Mouse (Mus musculus): Measurements from ENCODE around the gene Arfgef2. TPM values are rescaled to one million over a fixed set of nuclear protein-coding genes. Genes with fewer than 3 reads are reported as not detected.

Arfgef2 gene
- polyA plus RNA-seq, 1 experiment from 2014 or later = 3.8 TPM

GRCm38 (mm10) chr2:166826491-166827224 is 21.3 kb downstream of the Arfgef2 start:
- WGBS = 92% methylated on average over 8 of the region's 8 CpGs
- no peaks in the 10 kb centered on the region for H3K27me3 ChIP-seq (ENCODE audit: control insufficient read depth, insufficient read depth, low read length)
- no peak for ATAC-seq (ENCODE audit: low FRiP score)

GRCm38 (mm10) chr2:166828306-166828705 is 22.9 kb downstream of the Arfgef2 start:
- H3K27ac ChIP-seq (ENCODE audit: low read depth, low read length) = no peak overlapping the region
- H3K36me3 ChIP-seq (ENCODE audit: control insufficient read depth, insufficient read depth, low read length) = no peaks in the 10 kb centered on the region
- no peak overlapping the region for H3K4me3 ChIP-seq (ENCODE audit: low read depth, low read length)
- no peak overlapping the region for H3K4me2 ChIP-seq (replicated peaks; ENCODE audit: low read depth, low read length)
- H3K9ac ChIP-seq (ENCODE audit: low read depth, low read length) = no peak overlapping the region
- WGBS = 92% methylated on average over 12 of the region's 12 CpGs
- H3K27me3 ChIP-seq (ENCODE audit: control insufficient read depth, insufficient read depth, low read length) = no peaks in the 10 kb centered on the region
- H3K9me3 ChIP-seq (ENCODE audit: control insufficient read depth, low read length) = no peaks in the 10 kb centered on the region
- no peak for DNase-seq (ENCODE audit: low spot score)
- no peaks in the 10 kb centered on the region for H3K4me1 ChIP-seq (replicated peaks; ENCODE audit: control insufficient read depth, insufficient read depth, low read length)
- ATAC-seq (ENCODE audit: low FRiP score) = no peak

More at GRCm38 (mm10) chr2:166826491-166827224, 21.3 kb downstream of the Arfgef2 start:
- Histone ChIP-seq H3K36me3 (ENCODE audit: control insufficient read depth, insufficient read depth, low read length) (no peaks in the 10 kb centered on the region), H3K27ac (ENCODE audit: low read depth, low read length) (no peak overlapping the region), H3K4me3 (ENCODE audit: low read depth, low read length) (no peak overlapping the region), H3K9me3 (ENCODE audit: control insufficient read depth, low read length) (no peaks in the 10 kb centered on the region), H3K4me2 (replicated peaks; ENCODE audit: low read depth, low read length) (no peak overlapping the region), H3K9ac (ENCODE audit: low read depth, low read length) (no peak overlapping the region), H3K4me1 (replicated peaks; ENCODE audit: control insufficient read depth, insufficient read depth, low read length) (no peaks in the 10 kb centered on the region)
- no peak for DNase-seq (ENCODE audit: low spot score)

GRCm38 (mm10) chr2:166830350-166830749 is 25.0 kb downstream of the Arfgef2 start:
- Histone ChIP-seq H3K27me3 (ENCODE audit: control insufficient read depth, insufficient read depth, low read length) (no peaks in the 10 kb centered on the region), H3K9me3 (ENCODE audit: control insufficient read depth, low read length) (no peaks in the 10 kb centered on the region), H3K9ac (ENCODE audit: low read depth, low read length) (no peak overlapping the region), H3K4me3 (ENCODE audit: low read depth, low read length) (no peak overlapping the region), H3K27ac (ENCODE audit: low read depth, low read length) (no peak overlapping the region), H3K4me1 (replicated peaks; ENCODE audit: control insufficient read depth, insufficient read depth, low read length) (no peaks in the 10 kb centered on the region), H3K4me2 (replicated peaks; ENCODE audit: low read depth, low read length) (no peak overlapping the region), H3K36me3 (ENCODE audit: control insufficient read depth, insufficient read depth, low read length) (no peaks in the 10 kb centered on the region)
- WGBS = 93% methylated on average over 5 of the region's 5 CpGs
- DNase-seq (ENCODE audit: low spot score) (no peak), ATAC-seq (ENCODE audit: low FRiP score) (no peak)

DNA sequence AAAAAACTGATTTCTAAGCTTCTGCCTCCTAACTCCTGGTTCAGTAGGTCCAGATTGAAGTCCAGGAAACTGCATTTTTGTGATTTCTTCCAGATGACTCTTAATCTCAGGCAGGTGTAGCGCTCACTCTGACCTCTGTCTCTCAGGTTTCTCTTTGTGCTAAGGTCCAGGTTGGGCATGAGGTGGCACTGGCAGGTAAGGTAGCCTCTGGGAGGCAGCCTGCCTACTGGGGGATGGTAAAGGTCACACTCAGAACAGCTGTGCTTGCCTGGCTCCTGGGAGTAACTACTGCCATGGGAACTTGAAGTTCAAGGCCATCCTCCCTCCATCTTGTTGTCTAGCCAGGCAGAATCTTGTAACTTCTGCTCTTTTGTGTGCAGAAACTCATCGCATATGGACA is 28.7 kb downstream of the Arfgef2 start:
- H3K36me3 ChIP-seq (ENCODE audit: control insufficient read depth, insufficient read depth, low read length) = no peaks in the 10 kb centered on the region
- DNase-seq (ENCODE audit: low spot score) = no peak
- 95% methylated on average over 2 of the region's 2 CpGs for WGBS
- ATAC-seq (ENCODE audit: low FRiP score) = no peak
- no peak overlapping the region for H3K27ac ChIP-seq (ENCODE audit: low read depth, low read length)
- no peaks in the 10 kb centered on the region for H3K9me3 ChIP-seq (ENCODE audit: control insufficient read depth, low read length)
- H3K4me1 ChIP-seq (replicated peaks; ENCODE audit: control insufficient read depth, insufficient read depth, low read length) = no peaks in the 10 kb centered on the region
- H3K4me2 ChIP-seq (replicated peaks; ENCODE audit: low read depth, low read length) = no peak overlapping the region
- no peak overlapping the region for H3K4me3 ChIP-seq (ENCODE audit: low read depth, low read length)
- H3K27me3 ChIP-seq (ENCODE audit: control insufficient read depth, insufficient read depth, low read length) = no peaks in the 10 kb centered on the region
- H3K9ac ChIP-seq (ENCODE audit: low read depth, low read length) = no peak overlapping the region

- Histone ChIP-seq H3K27me3 (ENCODE audit: control insufficient read depth, insufficient read depth, low read length) (no peaks in the 10 kb centered on the region), H3K4me3 (ENCODE audit: low read depth, low read length) (no peak overlapping the region), H3K27ac (ENCODE audit: low read depth, low read length) (no peak overlapping the region), H3K36me3 (ENCODE audit: control insufficient read depth, insufficient read depth, low read length) (no peaks in the 10 kb centered on the region), H3K9ac (ENCODE audit: low read depth, low read length) (no peak overlapping the region), H3K9me3 (ENCODE audit: control insufficient read depth, low read length) (no peaks in the 10 kb centered on the region), H3K4me2 (replicated peaks; ENCODE audit: low read depth, low read length) (no peak overlapping the region), H3K4me1 (replicated peaks; ENCODE audit: control insufficient read depth, insufficient read depth, low read length) (no peaks in the 10 kb centered on the region)
- no peak for ATAC-seq (ENCODE audit: low FRiP score)
- 97% methylated on average over 4 of the region's 4 CpGs for WGBS
- DNase-seq (ENCODE audit: low spot score) = no peak
These were observed 29.4 kb downstream of the Arfgef2 start for GRCm38 (mm10) chr2:166834796-166835195.

DNA sequence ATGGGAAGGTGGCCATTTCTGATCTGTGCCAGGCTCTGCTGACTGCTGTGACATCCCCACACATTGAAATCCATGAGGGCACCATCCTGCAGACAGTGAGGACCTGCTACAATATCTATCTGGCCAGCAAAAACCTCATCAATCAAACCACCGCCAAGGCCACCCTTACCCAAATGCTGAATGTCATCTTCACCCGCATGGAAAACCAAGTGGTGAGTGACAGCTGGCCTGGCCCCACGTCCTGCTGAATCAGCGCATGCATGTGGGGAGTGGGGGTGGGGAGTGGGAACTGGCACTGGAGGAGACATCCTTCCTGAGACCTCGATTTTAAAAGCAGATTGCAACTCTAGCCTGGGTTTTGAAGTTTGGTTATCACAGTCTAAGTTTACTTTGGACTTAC is 30.2 kb downstream of the Arfgef2 start:
- Histone ChIP-seq H3K27me3 (ENCODE audit: control insufficient read depth, insufficient read depth, low read length) (no peaks in the 10 kb centered on the region), H3K36me3 (ENCODE audit: control insufficient read depth, insufficient read depth, low read length) (no peaks in the 10 kb centered on the region)
- DNase-seq (ENCODE audit: low spot score) = no peak

DNA sequence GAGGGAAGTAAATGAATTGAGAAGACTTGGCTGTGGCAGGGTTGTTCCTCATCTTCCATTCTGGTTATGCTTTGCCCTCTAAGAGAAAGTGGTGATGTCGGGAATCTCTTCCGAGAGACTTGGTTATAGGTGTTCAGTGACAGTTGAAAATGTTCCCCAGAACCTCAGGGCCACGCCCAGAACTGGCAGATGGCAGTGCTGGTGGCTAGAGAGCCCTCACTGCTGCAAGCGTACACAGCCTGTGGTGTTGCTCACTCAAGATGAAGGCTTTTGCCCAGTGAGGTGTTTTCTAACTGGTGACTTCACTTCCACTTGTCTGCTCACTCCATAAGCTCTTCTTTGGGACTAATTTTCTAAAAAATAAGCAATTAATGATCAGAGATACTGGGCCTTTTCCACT is 36.4 kb downstream of the Arfgef2 start:
- ATAC-seq (ENCODE audit: low FRiP score) = no peak
- H3K9ac ChIP-seq (ENCODE audit: low read depth, low read length) = no peak overlapping the region
- no peak overlapping the region for H3K4me3 ChIP-seq (ENCODE audit: low read depth, low read length)
- no peaks in the 10 kb centered on the region for H3K9me3 ChIP-seq (ENCODE audit: control insufficient read depth, low read length)
- H3K27me3 ChIP-seq (ENCODE audit: control insufficient read depth, insufficient read depth, low read length) = no peaks in the 10 kb centered on the region
- no peak overlapping the region for H3K4me2 ChIP-seq (replicated peaks; ENCODE audit: low read depth, low read length)
- H3K4me1 ChIP-seq (replicated peaks; ENCODE audit: control insufficient read depth, insufficient read depth, low read length) = no peaks in the 10 kb centered on the region
- WGBS = 89% methylated on average over 4 of the region's 4 CpGs
- no peak for DNase-seq (ENCODE audit: low spot score)
- no peaks in the 10 kb centered on the region for H3K36me3 ChIP-seq (ENCODE audit: control insufficient read depth, insufficient read depth, low read length)
- H3K27ac ChIP-seq (ENCODE audit: low read depth, low read length) = no peak overlapping the region

More for the DNA sequence above, 30.2 kb downstream of the Arfgef2 start:
- H3K4me3 ChIP-seq (ENCODE audit: low read depth, low read length) = no peak overlapping the region
- H3K4me1 ChIP-seq (replicated peaks; ENCODE audit: control insufficient read depth, insufficient read depth, low read length) = no peaks in the 10 kb centered on the region
- no peak overlapping the region for H3K4me2 ChIP-seq (replicated peaks; ENCODE audit: low read depth, low read length)
- H3K27ac ChIP-seq (ENCODE audit: low read depth, low read length) = no peak overlapping the region
- no peak overlapping the region for H3K9ac ChIP-seq (ENCODE audit: low read depth, low read length)
- H3K9me3 ChIP-seq (ENCODE audit: control insufficient read depth, low read length) = no peaks in the 10 kb centered on the region
- ATAC-seq (ENCODE audit: low FRiP score) = no peak
- WGBS = 74% methylated on average over 5 of the region's 5 CpGs

- H3K4me3 ChIP-seq (ENCODE audit: low read depth, low read length) = no peak overlapping the region
- H3K36me3 ChIP-seq (ENCODE audit: control insufficient read depth, insufficient read depth, low read length) = peaks cover 6% of the 10 kb centered on the region; the same call in 1 of the 2 replicates
- H3K27me3 ChIP-seq (ENCODE audit: control insufficient read depth, insufficient read depth, low read length) = no peaks in the 10 kb centered on the region
- WGBS = 82% methylated on average over 11 of the region's 11 CpGs
- DNase-seq (ENCODE audit: low spot score) (no peak), ATAC-seq (ENCODE audit: low FRiP score) (no peak)
- no peak overlapping the region for H3K27ac ChIP-seq (ENCODE audit: low read depth, low read length)
- no peaks in the 10 kb centered on the region for H3K4me1 ChIP-seq (replicated peaks; ENCODE audit: control insufficient read depth, insufficient read depth, low read length)
- H3K4me2 ChIP-seq (replicated peaks; ENCODE audit: low read depth, low read length) = no peak overlapping the region
- H3K9me3 ChIP-seq (ENCODE audit: control insufficient read depth, low read length) = no peaks in the 10 kb centered on the region
- H3K9ac ChIP-seq (ENCODE audit: low read depth, low read length) = no peak overlapping the region
These were observed 45.3 kb downstream of the Arfgef2 start for GRCm38 (mm10) chr2:166850691-166851090.

DNA sequence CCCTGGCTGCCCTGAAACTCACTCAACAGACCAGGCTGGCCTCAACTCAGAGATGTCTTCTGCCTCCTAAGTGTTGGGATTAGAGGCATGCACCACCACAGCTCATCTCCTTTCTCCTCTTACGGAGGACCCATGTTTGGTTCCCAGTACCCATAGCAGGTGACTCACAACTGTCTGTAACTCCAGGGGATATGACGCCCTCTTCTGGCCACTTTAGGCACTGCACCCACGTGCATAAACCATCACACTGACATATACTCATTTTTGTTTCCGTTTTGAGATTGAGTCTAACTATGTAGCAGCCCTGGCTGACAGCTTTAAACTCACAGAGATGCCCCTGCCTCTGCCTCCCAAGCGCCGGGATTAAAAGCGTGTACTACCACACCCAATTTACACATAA is 46.9 kb downstream of the Arfgef2 start:
- Histone ChIP-seq H3K4me2 (replicated peaks; ENCODE audit: low read depth, low read length) (no peak overlapping the region), H3K36me3 (ENCODE audit: control insufficient read depth, insufficient read depth, low read length) (peaks cover 6% of the 10 kb centered on the region; the same call in 1 of the 2 replicates), H3K27me3 (ENCODE audit: control insufficient read depth, insufficient read depth, low read length) (no peaks in the 10 kb centered on the region), H3K9ac (ENCODE audit: low read depth, low read length) (no peak overlapping the region), H3K27ac (ENCODE audit: low read depth, low read length) (no peak overlapping the region), H3K9me3 (ENCODE audit: control insufficient read depth, low read length) (no peaks in the 10 kb centered on the region), H3K4me1 (replicated peaks; ENCODE audit: control insufficient read depth, insufficient read depth, low read length) (no peaks in the 10 kb centered on the region), H3K4me3 (ENCODE audit: low read depth, low read length) (no peak overlapping the region)
- 97% methylated on average over 7 of the region's 7 CpGs for WGBS
- DNase-seq (ENCODE audit: low spot score) = no peak
- no peak for ATAC-seq (ENCODE audit: low FRiP score)
